Mouse (Mus musculus) A20 (cell line): ENCODE results near the gene Epsti1.
A peak's percentile ranks its signal among the peaks of the same experiment; 100 is the strongest.

Source experiments
- DNase-seq: peaks from one replicate; pipeline ENCODE4 v3.0.0-alpha.2; 2011; ENCODE audit warnings: low read depth, low spot score

The Epsti1 gene

GRCm38 (mm10) chr14:77923076-77923865, 19.2 kb downstream of the Epsti1 start:
- DNase-seq, result no peak

GRCm38 (mm10) chr14:77925414-77925813, 21.4 kb downstream of the Epsti1 start:
- no peak for DNase-seq

- DNase-seq, result peak; percentile 50
Measured at GRCm38 (mm10) chr14:77926718-77927117, 22.7 kb downstream of the Epsti1 start.

- peak; percentile 72 for DNase-seq
Measured at GRCm38 (mm10) chr14:77928021-77928420, 24.0 kb downstream of the Epsti1 start.

GRCm38 (mm10) chr14:77928653-77929052, 24.6 kb downstream of the Epsti1 start:
- no peak for DNase-seq

- no peak for DNase-seq
Measured at GRCm38 (mm10) chr14:77929139-77929678, 25.2 kb downstream of the Epsti1 start.

- DNase-seq, result no peak
Measured at GRCm38 (mm10) chr14:77932150-77933047, 28.4 kb downstream of the Epsti1 start.

GRCm38 (mm10) chr14:77933243-77933642, 29.2 kb downstream of the Epsti1 start:
- DNase-seq, result no peak

GRCm38 (mm10) chr14:77934431-77934830, 30.4 kb downstream of the Epsti1 start:
- no peak for DNase-seq

- no peak for DNase-seq
Measured at GRCm38 (mm10) chr14:77941105-77941504, 37.1 kb downstream of the Epsti1 start.

GRCm38 (mm10) chr14:77942235-77942634, 38.2 kb downstream of the Epsti1 start:
- no peak for DNase-seq

GRCm38 (mm10) chr14:77942793-77943558, 38.9 kb downstream of the Epsti1 start:
- no peak for DNase-seq

GRCm38 (mm10) chr14:77961741-77962140, 57.7 kb downstream of the Epsti1 start:
- no peak for DNase-seq

GRCm38 (mm10) chr14:77963525-77963924, 59.5 kb downstream of the Epsti1 start:
- DNase-seq, result no peak

GRCm38 (mm10) chr14:77971355-77971754, 67.3 kb downstream of the Epsti1 start:
- no peak for DNase-seq

GRCm38 (mm10) chr14:77974221-77974620, 70.2 kb downstream of the Epsti1 start:
- DNase-seq, result no peak

- DNase-seq, result no peak
Measured at GRCm38 (mm10) chr14:77975702-77976101, 71.7 kb downstream of the Epsti1 start.

GRCm38 (mm10) chr14:77981516-77981915, 77.5 kb downstream of the Epsti1 start:
- no peak for DNase-seq

- no peak for DNase-seq
Measured at GRCm38 (mm10) chr14:77997731-77998130, 93.7 kb downstream of the Epsti1 start.

GRCm38 (mm10) chr14:78004486-78004885, 100.4 kb downstream of the Epsti1 start:
- DNase-seq, result no peak

GRCm38 (mm10) chr14:78008019-78008418, 104.0 kb downstream of the Epsti1 start:
- DNase-seq, result no peak

- DNase-seq, result no peak
Measured at GRCm38 (mm10) chr14:78011808-78012207, 107.8 kb downstream of the Epsti1 start.
